Mouse (Mus musculus): ENCODE measurements around the gene Arhgap40. TPM values are rescaled to one million over a fixed set of nuclear protein-coding genes. Genes with fewer than 3 reads are reported as not detected.

The Arhgap40 gene
- polyA plus RNA-seq, 1 experiment from 2014 or later = 0.55 TPM

DNA sequence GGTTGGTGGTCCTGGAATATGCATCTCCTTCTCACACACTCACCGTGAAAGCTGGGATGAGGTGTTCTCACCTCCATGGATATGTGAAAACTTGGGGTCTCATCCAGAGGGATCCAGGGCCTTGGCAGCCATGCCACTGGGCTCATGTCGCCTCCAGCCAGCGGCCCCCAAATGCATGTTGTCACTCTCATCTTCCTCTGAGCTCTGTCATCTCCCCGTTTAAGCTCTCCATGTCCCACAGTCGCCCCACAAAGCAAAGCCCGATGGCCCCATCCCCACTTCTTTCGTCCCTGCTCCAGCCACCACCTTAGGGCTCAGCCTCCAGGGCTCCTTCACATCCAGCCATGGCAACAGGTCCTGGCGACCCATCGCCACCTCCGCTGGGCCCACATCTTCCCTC, 5.5 kb upstream of the Arhgap40 start:
- H3K4me2 ChIP-seq (ENCODE audit: low read depth, low read length) = no peak overlapping the region
- H3K9me3 ChIP-seq (replicated peaks; ENCODE audit: control insufficient read depth, low read length) = no peaks in the 10 kb centered on the region
- ATAC-seq (replicated peaks; ENCODE audit: insufficient number of reproducible peaks, low FRiP score, low TSS enrichment, low read depth) (no peak), DNase-seq (ENCODE audit: low spot score) (no peak)
- H3K9ac ChIP-seq (replicated peaks; ENCODE audit: low read length) = no peak overlapping the region
- H3K36me3 ChIP-seq (replicated peaks; ENCODE audit: control insufficient read depth, insufficient read depth, low read depth, low read length) = no peaks in the 10 kb centered on the region
- H3K4me3 ChIP-seq (ENCODE audit: low read depth, low read length) = no peak overlapping the region
- H3K27me3 ChIP-seq (ENCODE audit: control insufficient read depth, insufficient read depth, low read length) = no peaks in the 10 kb centered on the region
- 89% methylated on average over 10 of the region's 10 CpGs for WGBS
- H3K27ac ChIP-seq (replicated peaks; ENCODE audit: low read depth, low read length) = no peak overlapping the region
- H3K4me1 ChIP-seq (ENCODE audit: control insufficient read depth, insufficient read depth, low read length) = no peaks in the 10 kb centered on the region

DNA sequence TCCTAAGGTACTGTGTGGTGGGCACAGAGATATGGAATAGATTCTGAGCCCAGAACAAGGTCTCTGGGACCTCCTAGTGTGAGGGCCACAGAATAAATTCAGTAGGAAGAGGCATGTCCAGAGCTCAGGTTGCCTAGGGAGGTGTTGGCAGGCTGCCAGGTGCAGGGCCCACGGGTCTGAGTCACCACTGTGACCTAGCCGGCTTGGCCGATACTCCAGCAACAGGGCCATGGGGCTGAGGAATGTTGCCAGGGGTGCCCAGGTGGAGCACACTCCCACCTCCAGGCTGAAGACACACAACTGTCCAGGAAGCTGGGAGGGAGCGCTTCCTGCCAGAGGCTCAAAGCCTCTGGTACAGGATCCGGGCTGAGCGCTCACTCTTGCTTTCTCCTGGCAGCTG, 1.9 kb upstream of the Arhgap40 start:
- no peak overlapping the region for H3K4me3 ChIP-seq (ENCODE audit: low read depth, low read length)
- WGBS = 79% methylated on average over 6 of the region's 6 CpGs
- ATAC-seq (replicated peaks; ENCODE audit: insufficient number of reproducible peaks, low FRiP score, low TSS enrichment, low read depth) (no peak), DNase-seq (ENCODE audit: low spot score) (no peak)
- no peaks in the 10 kb centered on the region for H3K36me3 ChIP-seq (replicated peaks; ENCODE audit: control insufficient read depth, insufficient read depth, low read depth, low read length)
- H3K27me3 ChIP-seq (ENCODE audit: control insufficient read depth, insufficient read depth, low read length) = no peaks in the 10 kb centered on the region
- no peak overlapping the region for H3K9ac ChIP-seq (replicated peaks; ENCODE audit: low read length)
- no peaks in the 10 kb centered on the region for H3K9me3 ChIP-seq (replicated peaks; ENCODE audit: control insufficient read depth, low read length)
- H3K4me2 ChIP-seq (ENCODE audit: low read depth, low read length) = no peak overlapping the region
- no peak overlapping the region for H3K27ac ChIP-seq (replicated peaks; ENCODE audit: low read depth, low read length)
- H3K4me1 ChIP-seq (ENCODE audit: control insufficient read depth, insufficient read depth, low read length) = no peaks in the 10 kb centered on the region

DNA sequence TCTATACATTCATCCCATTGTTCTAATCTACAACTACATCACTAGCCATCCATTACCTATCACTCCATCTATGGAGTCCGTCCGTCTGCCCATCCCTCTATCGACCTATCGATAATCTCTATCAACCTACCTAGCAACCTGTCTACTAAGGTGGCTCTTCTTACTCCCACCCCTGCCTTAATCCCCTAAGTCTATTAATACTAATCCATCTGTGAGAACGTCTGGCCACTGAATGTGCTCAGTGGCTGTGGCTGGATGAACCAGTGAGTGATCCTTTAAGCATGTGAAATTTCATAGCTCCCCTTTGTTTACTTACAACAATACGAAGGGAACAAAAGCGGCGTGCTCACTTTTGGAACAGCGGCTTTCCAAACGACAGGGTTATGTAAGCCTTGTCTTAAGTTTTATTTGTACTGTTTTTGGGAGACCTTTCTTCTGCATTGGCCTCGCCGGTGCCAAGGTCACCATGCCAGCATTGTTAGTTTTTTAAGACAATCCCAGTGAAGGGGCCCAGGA, 1.3 kb downstream of the Arhgap40 start:
- no peaks in the 10 kb centered on the region for H3K36me3 ChIP-seq (replicated peaks; ENCODE audit: control insufficient read depth, insufficient read depth, low read depth, low read length)
- ATAC-seq (replicated peaks; ENCODE audit: insufficient number of reproducible peaks, low FRiP score, low TSS enrichment, low read depth) = no peak

DNA sequence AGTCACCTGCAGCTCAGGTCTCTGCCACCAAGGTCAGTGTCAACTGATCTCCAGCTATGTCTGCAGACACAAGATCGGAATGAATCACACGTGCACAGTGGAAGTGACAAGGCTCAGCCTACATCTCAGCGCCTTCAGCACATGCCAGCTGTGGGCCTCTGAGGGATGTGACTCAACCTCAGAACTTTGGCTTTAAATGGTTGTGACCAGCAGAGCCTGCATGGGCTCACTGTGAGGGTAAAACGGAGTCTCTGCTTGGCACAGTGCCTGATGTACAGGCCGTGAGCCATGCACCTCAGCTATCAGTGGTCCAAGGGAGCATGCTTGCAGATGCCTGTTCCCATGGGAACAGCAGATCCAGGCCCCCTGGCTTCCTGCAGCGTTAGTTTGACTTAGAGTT, 6.0 kb downstream of the Arhgap40 start:
- no peak for ATAC-seq (replicated peaks; ENCODE audit: insufficient number of reproducible peaks, low FRiP score, low TSS enrichment, low read depth)
- 71% methylated on average over 6 of the region's 6 CpGs for WGBS
- H3K4me3 ChIP-seq (ENCODE audit: low read depth, low read length) = no peak overlapping the region

More for the DNA sequence above, 1.3 kb downstream of the Arhgap40 start:
- Histone ChIP-seq H3K27me3 (ENCODE audit: control insufficient read depth, insufficient read depth, low read length) (no peaks in the 10 kb centered on the region), H3K4me2 (ENCODE audit: low read depth, low read length) (no peak overlapping the region), H3K9me3 (replicated peaks; ENCODE audit: control insufficient read depth, low read length) (no peaks in the 10 kb centered on the region), H3K4me3 (ENCODE audit: low read depth, low read length) (no peak overlapping the region), H3K4me1 (ENCODE audit: control insufficient read depth, insufficient read depth, low read length) (no peaks in the 10 kb centered on the region), H3K9ac (replicated peaks; ENCODE audit: low read length) (no peak overlapping the region), H3K27ac (replicated peaks; ENCODE audit: low read depth, low read length) (no peak overlapping the region)
- 81% methylated on average over 12 of the region's 12 CpGs for WGBS
- no peak for DNase-seq (ENCODE audit: low spot score)

DNA sequence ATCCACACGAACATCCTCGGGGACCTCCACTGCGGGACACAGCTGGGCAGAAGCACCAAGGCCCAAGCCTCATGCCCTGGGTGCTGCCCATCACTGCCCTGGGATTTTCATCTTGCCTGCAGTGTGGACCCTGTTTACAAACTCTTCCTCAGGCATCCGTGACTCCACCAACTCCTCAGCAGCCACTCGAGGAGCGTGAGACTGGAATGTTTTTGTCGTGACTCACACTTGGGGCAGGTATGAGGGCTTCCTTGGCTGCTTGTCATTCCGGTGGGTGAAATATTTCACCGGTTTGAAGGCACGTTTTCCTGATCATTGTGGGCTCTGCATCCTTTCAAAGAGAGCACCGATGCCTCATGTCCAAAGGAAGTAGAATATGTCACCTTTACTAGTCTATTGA, 6.5 kb downstream of the Arhgap40 start:
- H3K4me1 ChIP-seq (ENCODE audit: control insufficient read depth, insufficient read depth, low read length) = no peaks in the 10 kb centered on the region
- no peaks in the 10 kb centered on the region for H3K9me3 ChIP-seq (replicated peaks; ENCODE audit: control insufficient read depth, low read length)
- no peak overlapping the region for H3K4me3 ChIP-seq (ENCODE audit: low read depth, low read length)
- ATAC-seq (replicated peaks; ENCODE audit: insufficient number of reproducible peaks, low FRiP score, low TSS enrichment, low read depth) = no peak
- H3K27me3 ChIP-seq (ENCODE audit: control insufficient read depth, insufficient read depth, low read length) = no peaks in the 10 kb centered on the region
- H3K4me2 ChIP-seq (ENCODE audit: low read depth, low read length) = no peak overlapping the region
- no peak overlapping the region for H3K9ac ChIP-seq (replicated peaks; ENCODE audit: low read length)
- no peaks in the 10 kb centered on the region for H3K36me3 ChIP-seq (replicated peaks; ENCODE audit: control insufficient read depth, insufficient read depth, low read depth, low read length)
- 79% methylated on average over 11 of the region's 11 CpGs for WGBS
- DNase-seq (ENCODE audit: low spot score) = no peak
- H3K27ac ChIP-seq (replicated peaks; ENCODE audit: low read depth, low read length) = no peak overlapping the region

More for the DNA sequence above, 6.0 kb downstream of the Arhgap40 start:
- no peak overlapping the region for H3K4me2 ChIP-seq (ENCODE audit: low read depth, low read length)
- no peaks in the 10 kb centered on the region for H3K27me3 ChIP-seq (ENCODE audit: control insufficient read depth, insufficient read depth, low read length)
- H3K27ac ChIP-seq (replicated peaks; ENCODE audit: low read depth, low read length) = no peak overlapping the region
- H3K9ac ChIP-seq (replicated peaks; ENCODE audit: low read length) = no peak overlapping the region
- no peaks in the 10 kb centered on the region for H3K36me3 ChIP-seq (replicated peaks; ENCODE audit: control insufficient read depth, insufficient read depth, low read depth, low read length)
- no peak for DNase-seq (ENCODE audit: low spot score)
- no peaks in the 10 kb centered on the region for H3K4me1 ChIP-seq (ENCODE audit: control insufficient read depth, insufficient read depth, low read length)
- H3K9me3 ChIP-seq (replicated peaks; ENCODE audit: control insufficient read depth, low read length) = no peaks in the 10 kb centered on the region

DNA sequence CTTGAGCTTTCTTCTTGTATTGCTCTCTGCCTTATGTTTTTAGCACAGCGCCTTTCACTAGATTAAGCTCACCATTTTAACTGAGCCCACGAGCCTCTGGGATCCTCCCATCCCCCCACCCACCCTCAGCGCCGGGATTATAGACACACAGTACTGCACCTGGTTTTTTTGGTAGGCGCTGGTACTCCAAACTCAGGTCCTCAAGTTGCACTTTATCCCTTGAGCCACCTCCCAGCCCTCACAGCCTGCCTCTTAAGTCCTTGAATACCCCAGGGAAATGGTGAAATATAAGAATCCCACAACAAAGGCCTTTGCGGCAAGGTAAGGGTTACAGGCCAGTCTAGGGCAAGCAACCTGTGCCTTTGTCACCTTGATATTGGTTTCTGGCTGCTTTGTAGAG, 7.2 kb downstream of the Arhgap40 start:
- Histone ChIP-seq H3K4me2 (ENCODE audit: low read depth, low read length) (no peak overlapping the region), H3K27me3 (ENCODE audit: control insufficient read depth, insufficient read depth, low read length) (no peaks in the 10 kb centered on the region), H3K9ac (replicated peaks; ENCODE audit: low read length) (no peak overlapping the region), H3K4me3 (ENCODE audit: low read depth, low read length) (no peak overlapping the region), H3K4me1 (ENCODE audit: control insufficient read depth, insufficient read depth, low read length) (no peaks in the 10 kb centered on the region), H3K27ac (replicated peaks; ENCODE audit: low read depth, low read length) (no peak overlapping the region), H3K36me3 (replicated peaks; ENCODE audit: control insufficient read depth, insufficient read depth, low read depth, low read length) (no peaks in the 10 kb centered on the region), H3K9me3 (replicated peaks; ENCODE audit: control insufficient read depth, low read length) (no peaks in the 10 kb centered on the region)
- DNase-seq (ENCODE audit: low spot score) (peak; percentile 6), ATAC-seq (replicated peaks; ENCODE audit: insufficient number of reproducible peaks, low FRiP score, low TSS enrichment, low read depth) (no peak)
- 77% methylated on average over 6 of the region's 6 CpGs for WGBS

DNA sequence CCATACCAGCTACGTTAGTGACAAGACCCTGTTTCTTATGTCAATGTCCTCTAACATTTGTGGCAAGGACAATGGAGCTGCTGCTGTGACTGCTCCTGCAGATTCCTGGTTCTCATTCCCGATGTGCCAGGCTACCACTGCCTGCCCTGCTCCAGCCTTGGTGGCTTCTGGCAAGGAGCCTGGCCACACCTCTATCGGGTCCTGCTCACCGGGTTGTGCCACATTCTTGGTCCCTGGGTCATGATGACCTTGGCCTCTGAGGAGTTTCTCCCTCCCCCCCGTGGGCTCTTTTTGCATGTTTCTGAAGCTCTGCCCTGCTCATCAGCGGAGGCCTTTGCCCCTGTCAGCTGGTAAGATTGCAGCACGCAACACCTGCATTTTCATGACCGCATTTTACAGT, 10.5 kb downstream of the Arhgap40 start:
- H3K27me3 ChIP-seq (ENCODE audit: control insufficient read depth, insufficient read depth, low read length) = no peaks in the 10 kb centered on the region
- 86% methylated on average over 8 of the region's 8 CpGs for WGBS
- no peak overlapping the region for H3K9ac ChIP-seq (replicated peaks; ENCODE audit: low read length)
- no peaks in the 10 kb centered on the region for H3K4me1 ChIP-seq (ENCODE audit: control insufficient read depth, insufficient read depth, low read length)
- no peaks in the 10 kb centered on the region for H3K9me3 ChIP-seq (replicated peaks; ENCODE audit: control insufficient read depth, low read length)
- DNase-seq (ENCODE audit: low spot score) = no peak
- H3K4me3 ChIP-seq (ENCODE audit: low read depth, low read length) = no peak overlapping the region
- no peak overlapping the region for H3K27ac ChIP-seq (replicated peaks; ENCODE audit: low read depth, low read length)
- H3K36me3 ChIP-seq (replicated peaks; ENCODE audit: control insufficient read depth, insufficient read depth, low read depth, low read length) = no peaks in the 10 kb centered on the region
- no peak overlapping the region for H3K4me2 ChIP-seq (ENCODE audit: low read depth, low read length)
- no peak for ATAC-seq (replicated peaks; ENCODE audit: insufficient number of reproducible peaks, low FRiP score, low TSS enrichment, low read depth)

DNA sequence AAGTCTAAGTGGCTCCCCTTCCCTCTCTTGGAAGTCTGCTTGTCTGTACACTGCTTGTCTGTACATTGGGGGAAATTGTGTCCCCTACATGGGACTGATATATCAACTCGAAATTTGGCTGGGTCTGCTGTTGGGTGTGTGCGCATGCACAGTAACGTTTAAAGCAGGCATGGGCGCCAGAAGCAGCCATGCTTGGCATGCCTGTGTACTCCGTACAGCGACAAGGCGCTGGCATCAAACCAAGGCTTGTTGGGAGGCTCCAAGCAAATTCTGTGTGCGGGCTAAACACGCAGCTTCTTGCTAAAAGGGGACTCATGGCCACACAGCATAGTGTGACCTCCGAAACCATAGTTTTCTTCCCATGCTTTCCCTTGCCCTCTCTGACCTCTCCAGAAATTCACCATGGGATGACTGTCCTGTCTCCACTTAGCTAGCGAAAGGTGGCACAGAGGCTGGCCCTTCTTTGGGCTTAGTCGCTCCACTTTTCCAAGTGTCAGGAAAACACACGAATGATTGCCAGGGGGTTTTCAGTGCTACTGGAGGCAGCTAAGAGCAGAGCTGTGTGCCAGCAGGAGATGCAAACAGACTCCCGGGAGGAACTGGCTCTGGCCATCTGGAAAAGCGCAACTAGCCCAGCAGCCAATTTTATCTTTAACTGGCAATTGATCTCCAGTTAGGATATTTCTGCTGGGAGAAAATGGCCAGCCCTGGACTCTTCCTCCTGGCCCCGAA, 11.7 kb downstream of the Arhgap40 start:
- Histone ChIP-seq H3K36me3 (replicated peaks; ENCODE audit: control insufficient read depth, insufficient read depth, low read depth, low read length) (no peaks in the 10 kb centered on the region), H3K27ac (replicated peaks; ENCODE audit: low read depth, low read length) (no peak overlapping the region), H3K9me3 (replicated peaks; ENCODE audit: control insufficient read depth, low read length) (no peaks in the 10 kb centered on the region), H3K4me3 (ENCODE audit: low read depth, low read length) (no peak overlapping the region), H3K9ac (replicated peaks; ENCODE audit: low read length) (no peak overlapping the region), H3K27me3 (ENCODE audit: control insufficient read depth, insufficient read depth, low read length) (no peaks in the 10 kb centered on the region), H3K4me2 (ENCODE audit: low read depth, low read length) (no peak overlapping the region), H3K4me1 (ENCODE audit: control insufficient read depth, insufficient read depth, low read length) (no peaks in the 10 kb centered on the region)
- ATAC-seq (replicated peaks; ENCODE audit: insufficient number of reproducible peaks, low FRiP score, low TSS enrichment, low read depth) (no peak), DNase-seq (ENCODE audit: low spot score) (no peak)
- WGBS = 84% methylated on average over 16 of the region's 16 CpGs

Data from embryonic facial prominence, embryonic 11.5 days (tissue).